Mouse (Mus musculus) central nervous system, embryonic 18 days (tissue): Measurements from ENCODE around the gene Tiprl. TPM values are rescaled to one million over a fixed set of nuclear protein-coding genes. Genes with fewer than 3 reads are reported as not detected.

Experiments used
- polyA plus RNA-seq: library from polyadenylated mRNA; depleted of rRNA; stranded (reverse); fragments of >200 nt; gene quantifications from 2 replicates; pipeline ENCODE4 v1.2.3, GENCODE M21; 2012; rRNA removed

Gene Tiprl
- polyA plus RNA-seq: 95.7 and 95.9 TPM in 2 replicates

DNA sequence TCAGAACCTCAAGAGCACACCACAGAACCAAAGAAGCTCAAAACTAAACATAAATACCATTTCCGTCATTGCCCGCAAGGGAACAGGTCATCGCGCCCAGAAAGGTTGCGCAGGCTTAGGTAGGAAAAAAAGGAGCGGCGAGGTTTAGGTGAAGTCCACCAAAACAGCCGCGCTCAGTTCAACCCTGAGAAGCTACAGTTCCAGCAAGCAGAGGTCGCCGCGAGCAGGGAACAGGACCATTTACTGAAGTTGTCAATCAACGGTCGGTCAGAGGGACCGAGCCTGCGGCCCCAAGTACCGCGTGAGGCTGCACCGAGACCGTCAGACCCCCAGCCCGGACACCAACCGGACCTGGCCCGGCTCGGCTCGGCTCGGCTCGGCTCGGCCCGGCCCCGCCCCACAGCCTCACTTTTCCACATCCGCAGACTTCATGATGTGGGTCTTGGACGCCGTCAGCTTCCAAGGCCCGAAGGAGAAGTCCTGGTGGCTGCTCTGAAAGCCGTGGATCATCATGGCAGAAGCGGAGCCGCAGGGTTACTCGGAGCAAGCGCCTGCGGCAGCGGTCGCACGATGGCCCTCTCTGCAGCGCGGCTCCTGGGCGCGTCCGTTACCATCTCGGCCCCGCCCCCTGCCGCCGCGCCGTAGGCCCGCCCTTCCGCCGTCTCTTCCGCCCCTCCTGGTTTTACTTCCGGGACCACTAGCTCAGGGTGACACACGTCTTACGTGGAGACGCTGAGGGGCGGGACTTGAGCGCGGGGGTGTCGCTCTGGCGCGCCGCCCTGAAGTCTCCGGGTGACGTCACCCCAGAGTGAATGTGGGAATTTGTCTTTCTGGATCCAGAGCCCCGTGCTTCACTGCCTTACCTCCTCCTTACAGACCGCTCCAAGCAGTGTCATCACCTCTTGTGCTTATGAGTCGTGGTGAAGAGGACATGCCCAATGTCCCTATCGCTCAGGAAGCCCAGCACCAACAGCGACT is at the start of gene Tiprl:
Tiprl (minus strand) TSS at position 676 of the 978 bp plus-strand sequence.

DNA sequence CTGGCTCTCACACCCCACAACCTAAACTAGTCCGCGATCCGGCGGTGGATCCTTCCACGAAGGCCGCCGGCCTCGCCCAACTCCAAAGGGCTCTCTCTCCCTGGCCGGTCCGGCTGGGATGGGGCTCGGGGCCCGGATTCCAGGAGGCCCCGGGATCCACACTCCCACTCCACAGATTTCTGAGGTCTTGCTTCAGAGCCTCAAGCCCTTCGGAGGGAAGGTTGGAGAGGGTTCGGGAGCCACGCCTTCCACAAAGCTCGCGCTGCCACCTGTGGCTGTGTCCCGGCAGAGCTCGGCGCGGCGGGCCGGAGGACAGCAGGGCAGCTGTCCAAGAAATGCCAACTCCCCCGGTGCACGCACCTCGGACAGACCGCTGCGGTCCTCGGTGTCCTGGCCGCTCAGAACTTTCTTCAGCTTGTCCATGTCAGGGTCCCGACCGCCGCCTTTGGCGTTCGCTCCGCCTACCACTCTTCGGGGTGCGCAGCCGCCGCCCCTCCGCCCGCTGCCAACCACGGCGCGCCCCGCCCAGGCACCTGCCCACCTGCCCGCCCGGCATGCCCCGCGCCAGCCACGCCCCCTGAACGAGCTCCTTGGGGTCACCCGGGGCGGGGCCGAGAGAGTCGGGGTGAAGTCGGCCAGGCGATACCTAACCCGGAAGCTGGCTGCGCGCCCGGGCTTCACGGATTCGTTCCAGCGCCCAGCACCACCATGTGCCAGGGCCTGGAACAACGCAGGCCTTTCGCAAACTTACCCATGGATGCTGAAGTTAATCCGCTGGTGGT is 42.7 kb downstream of the Tiprl start, which contains the start of gene Sft2d2:
Sft2d2 (minus strand) TSS at position 559 of the 782 bp plus-strand sequence.

Other genes starting within 250 kb of the Tiprl start
- gene Tbx19, start 76.2 kb downstream of the Tiprl start, polyA plus RNA-seq: 0.09 and 0.11 TPM in 2 replicates
- gene Sft2d2, start 42.6 kb downstream of the Tiprl start, polyA plus RNA-seq: 7.0 and 7.3 TPM in 2 replicates
- gene Gpr161, start 58.8 kb upstream of the Tiprl start, polyA plus RNA-seq: 29.7 and 31.1 TPM in 2 replicates
- 40.6 and 41.2 TPM in 2 replicates for gene Dcaf6, start 223.5 kb upstream of the Tiprl start, polyA plus RNA-seq
- 104 and 118 TPM in 2 replicates for gene Mpc2, start 223.6 kb upstream of the Tiprl start, polyA plus RNA-seq
- gene Adcy10, start 248.2 kb upstream of the Tiprl start, polyA plus RNA-seq: 0.03 and 0.10 TPM in 2 replicates